Mouse (Mus musculus): ENCODE data around the gene Iffo2.

Iffo2 gene

GRCm38 (mm10) chr4:139532081-139532480 is 1.7 kb downstream of the Iffo2 start:
- DNase-seq (ENCODE audit: inconsistent ontology term): no peak

DNA sequence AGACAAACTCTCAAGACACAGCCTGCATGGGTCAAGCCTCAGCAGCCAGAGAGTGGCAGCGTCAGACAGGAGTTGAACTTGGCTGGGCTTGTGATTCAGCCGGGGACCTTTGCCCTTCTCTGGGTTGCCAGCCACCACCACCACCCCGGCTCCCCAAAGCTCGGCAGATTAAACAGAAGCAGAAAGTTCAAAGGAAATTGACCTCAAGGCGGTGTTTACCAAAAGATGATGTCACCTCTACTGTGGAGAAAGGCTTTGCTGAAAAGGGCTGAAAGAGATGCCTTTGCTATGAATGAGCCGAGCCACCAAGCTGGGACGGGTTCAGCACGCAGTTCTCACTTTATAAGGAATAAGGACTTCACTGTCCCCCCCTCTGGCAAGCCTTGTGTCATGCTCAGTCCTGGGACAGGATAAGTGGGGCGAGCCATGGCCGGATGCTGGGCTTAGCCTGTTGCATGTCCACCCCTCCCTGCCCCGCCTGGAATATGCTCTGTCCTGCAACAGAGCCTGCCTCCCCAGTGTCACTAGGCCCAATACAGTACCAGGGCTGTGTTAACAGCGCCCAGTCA is 4.9 kb downstream of the Iffo2 start:
- DNase-seq (ENCODE audit: inconsistent ontology term): peak; percentile 97

DNA sequence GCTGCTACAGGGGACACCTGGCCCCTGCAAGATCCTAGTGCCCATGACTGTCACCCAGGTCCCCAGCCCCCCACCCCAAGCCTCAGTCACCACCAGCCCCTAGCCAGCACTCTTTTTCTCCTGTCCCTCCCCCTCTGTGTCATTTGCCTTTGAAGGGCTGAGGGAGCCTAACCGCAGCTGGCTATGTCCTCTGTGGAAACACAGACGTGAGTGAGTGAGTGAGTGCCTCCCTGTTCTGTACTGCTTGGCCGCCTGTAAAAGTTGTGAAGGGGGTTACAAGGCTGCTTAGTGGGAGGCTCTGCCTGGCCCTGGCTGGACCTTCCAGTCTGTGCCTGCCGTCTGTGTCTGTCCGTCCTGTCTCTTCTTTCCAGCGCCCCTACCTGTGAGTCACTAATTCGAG is 5.4 kb downstream of the Iffo2 start:
- no peak for DNase-seq (ENCODE audit: inconsistent ontology term)

GRCm38 (mm10) chr4:139536706-139537105 is 6.4 kb downstream of the Iffo2 start:
- DNase-seq (ENCODE audit: inconsistent ontology term): peak; percentile 73

- no peak for DNase-seq (ENCODE audit: inconsistent ontology term)
Measured at GRCm38 (mm10) chr4:139540784-139541183, 10.4 kb downstream of the Iffo2 start.

GRCm38 (mm10) chr4:139545791-139546190 is 15.4 kb downstream of the Iffo2 start:
- peak; percentile 74 for DNase-seq (ENCODE audit: inconsistent ontology term)

DNA sequence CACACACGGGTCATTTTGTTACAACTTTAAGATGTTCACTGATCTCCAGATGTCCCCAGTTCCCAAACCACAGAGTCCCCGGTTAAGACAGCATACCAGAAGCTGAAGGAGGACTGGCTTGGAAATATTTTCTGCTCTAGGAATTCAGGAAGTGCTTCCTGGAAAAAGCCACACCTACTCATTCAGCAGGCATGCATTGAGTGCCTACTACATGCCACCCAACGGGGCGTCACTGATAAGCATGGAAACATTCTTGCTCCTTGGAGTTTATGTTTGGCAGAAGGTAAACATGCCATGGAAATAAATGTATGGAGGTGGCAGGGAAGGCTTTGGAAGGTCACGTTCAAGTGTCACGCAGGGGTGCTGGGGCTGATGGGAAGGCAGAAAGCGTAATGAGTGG is 19.1 kb downstream of the Iffo2 start:
- peak; percentile 20 for DNase-seq (ENCODE audit: inconsistent ontology term)

DNA sequence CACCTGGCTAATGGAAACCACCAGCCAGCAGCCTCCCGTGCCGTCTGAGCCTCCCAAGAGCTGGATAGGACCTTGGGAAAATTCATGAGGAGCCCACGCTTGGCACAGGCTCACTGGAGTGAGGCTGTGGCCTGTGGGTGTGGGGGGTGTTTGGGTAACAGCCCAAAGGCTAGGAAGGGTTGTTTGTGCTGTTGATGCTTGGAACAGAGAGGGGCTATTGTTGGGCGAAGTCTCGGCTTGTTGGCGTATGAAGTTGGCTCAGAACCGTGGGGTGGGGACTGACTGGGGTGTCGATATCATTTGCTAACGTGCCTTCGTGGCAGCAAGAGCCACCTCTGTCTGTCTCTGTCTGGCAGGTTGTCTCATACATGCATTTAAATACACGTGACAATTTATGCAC is 24.9 kb downstream of the Iffo2 start:
- peak; percentile 17 for DNase-seq (ENCODE audit: inconsistent ontology term)

DNA sequence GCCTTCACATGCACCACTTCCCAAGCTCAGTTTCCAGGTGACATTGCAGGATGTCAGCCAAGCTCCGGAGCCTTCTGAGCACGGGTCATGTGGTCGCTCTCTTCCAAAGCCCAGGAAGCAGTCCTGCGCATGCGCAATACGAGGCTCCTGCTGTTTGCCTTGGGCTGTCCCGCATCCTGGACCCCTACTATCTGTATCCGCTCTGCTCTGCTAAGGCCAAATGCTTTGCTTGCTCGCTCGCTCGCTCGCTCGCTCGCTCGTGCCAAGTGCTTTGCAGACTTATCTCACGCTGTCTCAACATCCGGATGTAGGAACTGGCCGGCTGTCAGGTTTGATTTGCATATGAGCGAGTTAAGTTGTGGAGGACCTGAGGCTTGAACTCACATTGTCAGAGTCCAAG is 25.6 kb downstream of the Iffo2 start:
- no peak for DNase-seq (ENCODE audit: inconsistent ontology term)

- DNase-seq (ENCODE audit: inconsistent ontology term): no peak
Measured at GRCm38 (mm10) chr4:139568361-139568760, 38.0 kb downstream of the Iffo2 start.

DNA sequence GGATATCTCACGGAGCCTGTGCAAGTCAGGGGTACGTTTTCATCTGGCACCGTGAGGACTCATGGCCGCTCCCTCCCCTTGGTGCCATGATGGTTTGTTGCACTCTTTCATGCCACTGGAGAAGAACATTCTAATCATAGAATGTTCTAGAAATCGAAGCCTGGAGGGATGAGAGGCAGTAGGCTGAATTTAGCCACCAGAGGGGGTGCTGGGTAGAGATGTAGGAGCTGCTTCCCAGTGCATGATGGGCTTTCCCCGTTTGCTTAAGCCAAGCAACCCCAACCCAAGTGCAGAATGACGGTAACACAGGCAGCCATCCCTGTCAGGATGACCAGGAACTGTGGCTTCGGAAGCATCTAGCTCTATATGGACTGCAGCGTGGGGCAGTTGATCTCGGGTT is 40.4 kb downstream of the Iffo2 start:
- DNase-seq (ENCODE audit: inconsistent ontology term): no peak

GRCm38 (mm10) chr4:139572928-139573512 is 42.7 kb downstream of the Iffo2 start:
- DNase-seq (ENCODE audit: inconsistent ontology term): no peak

DNA sequence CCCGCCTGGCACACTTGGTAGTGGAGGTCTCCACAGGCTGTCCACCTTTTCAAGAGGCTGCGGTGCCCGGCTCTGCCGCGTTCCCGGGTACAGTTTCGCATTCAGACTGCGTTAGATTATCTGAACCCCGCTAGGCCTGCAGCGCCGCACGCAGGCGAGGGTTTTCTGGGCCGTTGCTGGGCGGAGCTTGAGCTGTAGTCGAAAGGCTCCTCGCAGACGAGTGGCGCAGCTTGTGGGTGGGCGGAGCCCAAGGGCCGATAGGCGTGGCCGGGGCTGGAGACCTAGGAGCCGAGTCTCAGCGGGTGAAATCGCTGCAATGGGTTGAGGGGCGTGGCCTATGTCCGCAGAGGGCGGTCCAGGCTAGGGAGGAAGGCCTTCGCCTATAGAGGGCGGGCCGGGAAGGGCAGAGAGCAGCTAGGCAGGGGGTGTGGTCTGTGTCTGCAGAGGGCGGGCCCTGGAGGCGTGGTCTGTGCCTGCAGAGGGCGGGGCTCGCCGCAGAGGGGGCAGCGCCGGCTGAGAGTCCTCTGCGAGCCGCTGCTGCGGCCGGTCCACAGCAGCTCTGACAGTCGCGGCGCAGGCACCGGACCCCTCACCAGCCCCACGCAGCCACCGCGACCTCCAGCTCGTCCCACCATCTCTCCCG is 43.9 kb downstream of the Iffo2 start:
- DNase-seq (ENCODE audit: inconsistent ontology term): peak; percentile 100

DNA sequence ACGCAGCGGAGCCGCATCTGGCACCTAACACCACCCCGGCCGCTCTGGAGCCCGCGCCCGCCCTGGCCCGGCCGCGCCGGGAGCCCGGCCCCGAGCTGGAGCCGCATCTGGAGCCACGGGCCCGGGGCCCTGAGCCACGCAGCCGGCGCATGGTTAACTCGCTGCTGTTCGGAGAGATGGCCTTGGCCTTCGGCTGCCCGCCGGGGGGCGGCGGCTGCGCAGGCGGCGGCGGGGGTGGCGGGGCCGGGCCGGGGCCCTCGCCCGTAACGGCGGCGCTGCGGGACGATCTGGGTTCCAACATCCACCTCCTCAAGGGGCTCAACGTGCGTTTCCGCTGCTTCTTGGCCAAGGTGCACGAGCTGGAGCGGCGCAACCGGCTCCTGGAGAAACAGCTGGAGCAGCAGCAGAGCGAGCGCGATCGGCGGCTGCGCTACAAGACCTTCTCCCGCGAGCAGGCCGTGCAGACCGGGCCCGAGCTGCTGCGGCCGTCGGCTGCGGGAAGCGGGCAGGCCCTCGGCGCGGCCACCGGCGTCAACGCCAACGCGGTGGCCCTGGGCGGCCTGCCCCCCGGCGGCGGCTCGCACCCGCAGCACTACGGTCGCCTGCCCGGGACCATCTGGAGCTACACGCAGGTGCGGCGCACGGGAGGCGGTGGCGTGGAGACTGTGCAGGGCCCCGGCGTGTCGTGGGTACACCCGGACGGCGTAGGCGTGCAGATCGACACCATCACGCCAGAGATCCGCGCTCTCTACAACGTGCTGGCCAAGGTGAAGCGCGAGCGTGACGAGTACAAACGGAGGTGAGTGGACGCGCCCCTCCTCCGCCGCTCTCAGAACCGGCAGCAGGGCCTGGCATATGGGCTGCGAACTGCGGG is 44.7 kb downstream of the Iffo2 start:
- DNase-seq (ENCODE audit: inconsistent ontology term): no peak

GRCm38 (mm10) chr4:139575673-139576003 is 45.3 kb downstream of the Iffo2 start:
- no peak for DNase-seq (ENCODE audit: inconsistent ontology term)

- DNase-seq (ENCODE audit: inconsistent ontology term): no peak
Measured at GRCm38 (mm10) chr4:139576251-139576880, 46.0 kb downstream of the Iffo2 start.

DNA sequence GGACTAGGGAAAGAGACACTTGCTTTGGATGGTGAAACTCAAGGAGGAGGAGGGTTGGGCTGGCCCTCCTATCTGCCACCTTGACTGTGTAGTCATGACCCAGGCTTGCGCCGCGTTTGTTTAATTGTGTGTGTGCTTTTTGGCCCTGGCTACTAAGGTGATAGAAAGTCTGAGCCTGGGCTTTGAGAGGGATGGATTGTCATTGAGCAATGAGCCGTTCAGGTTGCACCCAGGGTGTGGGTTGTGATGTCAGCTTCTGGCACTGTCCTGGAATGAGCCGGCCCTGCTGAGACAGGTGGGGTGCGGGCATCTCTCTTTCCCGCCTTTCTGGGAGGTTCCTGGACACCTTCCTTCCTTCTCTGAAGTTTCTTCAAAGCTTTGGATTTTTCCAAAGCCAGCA is 46.7 kb downstream of the Iffo2 start:
- no peak for DNase-seq (ENCODE audit: inconsistent ontology term)

DNA sequence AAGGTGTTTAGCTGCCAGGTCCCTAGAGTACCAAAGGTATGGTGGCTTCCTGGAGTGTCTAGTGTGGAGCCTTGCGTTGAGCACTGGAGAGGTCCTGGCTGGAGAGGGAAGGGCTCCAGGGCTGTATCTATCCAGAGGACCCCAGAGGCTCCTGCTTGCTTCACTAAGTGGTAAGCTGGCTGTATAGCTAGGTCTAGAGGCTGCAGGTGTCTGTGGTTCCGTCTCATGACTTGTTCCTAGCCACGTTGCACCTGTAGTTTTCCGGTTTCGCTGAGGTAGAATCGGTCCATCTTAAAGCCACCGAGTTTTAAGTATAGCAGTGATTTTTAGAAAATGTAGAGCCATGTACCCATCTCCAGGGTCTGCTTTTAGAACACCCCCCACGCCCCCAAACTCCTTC is 48.0 kb downstream of the Iffo2 start:
- no peak for DNase-seq (ENCODE audit: inconsistent ontology term)

GRCm38 (mm10) chr4:139579003-139579402 is 48.7 kb downstream of the Iffo2 start:
- no peak for DNase-seq (ENCODE audit: inconsistent ontology term)

DNA sequence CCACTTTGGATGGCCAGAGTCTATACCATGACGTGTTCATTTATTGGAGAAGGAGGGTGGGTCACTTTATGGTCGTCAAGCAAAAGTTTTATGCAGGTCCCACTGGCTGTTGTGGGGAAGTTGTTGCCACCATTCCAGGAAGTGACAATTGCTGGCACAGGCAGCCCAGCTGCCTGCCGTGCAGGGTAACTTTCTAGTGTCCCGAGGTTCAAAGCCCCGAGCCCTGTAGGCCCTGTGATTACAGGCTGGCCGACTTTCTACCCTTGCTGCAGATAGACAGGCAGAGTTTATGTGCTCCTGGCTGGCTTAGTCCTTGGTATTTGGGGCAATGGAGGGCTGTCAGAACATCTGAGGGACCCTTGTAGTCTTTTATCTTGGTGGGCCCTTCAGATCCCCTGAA is 49.1 kb downstream of the Iffo2 start:
- DNase-seq (ENCODE audit: inconsistent ontology term): no peak

- DNase-seq (ENCODE audit: inconsistent ontology term): peak; percentile 86
Measured at GRCm38 (mm10) chr4:139580663-139581336, 50.5 kb downstream of the Iffo2 start.

Measured in Muller cell, postnatal 12 days (primary cell).